Mouse (Mus musculus) adrenal gland, adult (tissue): ENCODE data around the gene Bhlhe41.
A peak's percentile ranks its signal among the peaks of the same experiment; 100 is the strongest.

Experiments used
- DNase-seq, 2 experiments: peaks; one replicate each; pipeline ENCODE4 v3.0.0; 2022 to 2023; ENCODE audit warnings: low spot score in 1 of 2; ENCODE audit not compliant: inconsistent age in 2 of 2

Bhlhe41 gene

DNA sequence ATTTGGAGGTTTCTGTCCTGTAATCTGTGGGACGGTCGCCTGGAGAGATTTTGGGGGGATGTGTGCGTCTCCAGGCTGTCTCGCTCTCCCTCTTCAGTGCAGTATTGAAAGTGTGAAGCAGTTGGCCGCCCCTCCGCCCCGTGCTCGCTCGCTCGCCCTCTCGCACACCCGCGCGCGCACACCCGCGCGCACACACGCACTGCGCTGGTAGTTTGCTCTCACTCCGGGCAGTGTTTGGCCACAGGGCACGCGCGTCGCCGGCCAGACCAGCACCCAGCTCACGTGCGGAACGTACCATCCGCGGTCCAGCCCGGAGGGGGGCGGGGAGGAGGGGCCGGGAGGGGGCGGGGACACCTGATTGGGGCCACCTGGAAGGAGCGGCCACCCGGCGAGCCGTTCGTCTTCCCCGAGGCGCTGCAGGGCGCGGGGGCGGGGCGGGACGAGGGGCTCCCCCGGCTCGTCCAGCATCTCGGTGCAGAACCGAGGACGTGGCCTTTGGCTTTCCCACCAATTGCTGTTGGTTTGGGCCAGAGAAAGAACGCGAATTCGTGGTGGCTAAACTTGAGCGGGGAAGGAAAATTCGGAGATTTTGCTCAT lies at the start of gene Bhlhe41:
Gene Bhlhe41 (minus strand): TSS at position 270 of the 597 bp plus-strand sequence.
- DNase-seq = peak; percentile 92 to 96

DNA sequence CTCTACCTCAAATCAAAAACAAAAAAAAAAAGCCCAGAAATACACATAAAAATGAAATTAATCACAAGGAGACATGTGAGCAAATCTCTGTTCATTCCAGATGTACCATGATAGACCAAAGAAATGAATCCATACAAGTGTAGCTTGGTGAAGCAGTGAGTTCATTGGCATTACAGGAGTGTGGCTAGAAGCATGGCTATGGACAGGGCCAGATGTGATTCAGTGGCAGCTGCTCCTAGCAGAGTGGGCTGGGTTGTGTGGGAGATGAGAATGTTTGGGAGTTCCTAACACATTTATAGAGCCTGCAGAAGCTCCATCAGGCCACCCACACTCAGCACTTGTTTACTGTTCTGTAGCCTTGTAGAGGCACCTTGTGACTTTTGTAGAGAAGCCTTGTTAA lies 46.9 kb upstream of the Bhlhe41 start:
- no peak for DNase-seq

DNA sequence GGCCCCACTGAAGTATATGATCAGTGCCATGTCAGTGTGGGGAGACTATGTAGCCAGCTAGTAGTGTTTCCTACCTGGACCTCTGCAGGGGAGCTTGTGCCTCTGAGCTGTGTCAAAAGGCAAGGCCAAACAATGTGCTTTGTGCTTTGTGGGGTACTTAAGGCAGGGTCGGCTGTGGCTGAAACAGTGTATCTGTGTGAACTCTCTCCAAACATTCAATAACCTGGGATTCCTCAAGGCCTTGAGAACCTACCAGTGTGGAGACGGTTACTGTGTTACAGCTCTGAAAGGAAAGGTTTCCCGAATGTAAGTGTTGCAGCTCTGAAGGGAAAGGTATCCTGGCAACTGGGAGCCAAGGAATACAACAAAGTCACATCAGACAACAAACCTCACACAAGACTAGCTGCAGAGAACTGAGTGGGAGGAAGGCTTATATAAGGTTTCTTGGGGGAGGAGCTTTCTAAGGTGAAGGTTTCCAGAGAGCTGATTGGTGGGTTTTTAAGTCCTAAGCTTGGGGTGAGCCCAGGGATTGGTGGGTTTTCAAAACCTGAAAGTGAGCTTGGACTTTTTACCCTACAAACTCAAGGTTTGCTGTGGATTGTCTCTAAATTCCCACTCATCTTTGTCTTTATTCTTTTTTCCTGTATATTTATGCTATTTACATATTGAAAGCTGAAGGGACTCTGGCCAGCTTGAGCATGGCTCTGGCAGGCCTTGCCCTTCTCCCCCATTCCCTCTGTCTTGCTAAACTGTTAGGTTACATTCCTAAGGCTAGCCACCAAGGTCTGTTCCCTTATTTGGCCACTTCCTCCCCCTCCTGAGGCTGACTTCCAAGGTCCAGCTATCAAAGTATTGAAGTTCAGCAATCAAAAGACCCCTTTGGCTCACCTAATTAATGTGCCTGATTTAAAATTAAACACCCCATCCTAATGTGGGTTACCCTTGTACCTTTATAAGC lies 45.4 kb upstream of the Bhlhe41 start:
- peak; percentile 36 to 64 for DNase-seq

DNA sequence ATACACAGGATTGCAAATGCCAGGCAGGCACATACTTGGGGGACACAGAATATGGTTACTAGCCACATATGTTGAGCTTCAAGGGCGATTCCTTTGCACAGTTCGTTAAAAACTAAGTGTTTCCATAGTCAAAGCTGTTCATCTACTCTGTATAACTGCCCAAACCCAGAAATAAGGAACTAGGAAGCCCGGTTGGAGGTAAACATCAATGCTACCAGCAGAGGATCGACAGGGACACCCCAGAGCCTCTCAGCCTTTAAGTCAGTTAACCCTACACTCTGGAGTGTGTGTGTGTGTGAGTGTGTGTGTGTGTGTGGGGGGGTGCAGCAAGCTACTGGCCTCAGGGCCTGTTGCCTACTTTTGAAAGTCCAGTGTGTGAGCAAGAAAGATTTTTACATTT lies 44.6 kb upstream of the Bhlhe41 start:
- DNase-seq = no peak

DNA sequence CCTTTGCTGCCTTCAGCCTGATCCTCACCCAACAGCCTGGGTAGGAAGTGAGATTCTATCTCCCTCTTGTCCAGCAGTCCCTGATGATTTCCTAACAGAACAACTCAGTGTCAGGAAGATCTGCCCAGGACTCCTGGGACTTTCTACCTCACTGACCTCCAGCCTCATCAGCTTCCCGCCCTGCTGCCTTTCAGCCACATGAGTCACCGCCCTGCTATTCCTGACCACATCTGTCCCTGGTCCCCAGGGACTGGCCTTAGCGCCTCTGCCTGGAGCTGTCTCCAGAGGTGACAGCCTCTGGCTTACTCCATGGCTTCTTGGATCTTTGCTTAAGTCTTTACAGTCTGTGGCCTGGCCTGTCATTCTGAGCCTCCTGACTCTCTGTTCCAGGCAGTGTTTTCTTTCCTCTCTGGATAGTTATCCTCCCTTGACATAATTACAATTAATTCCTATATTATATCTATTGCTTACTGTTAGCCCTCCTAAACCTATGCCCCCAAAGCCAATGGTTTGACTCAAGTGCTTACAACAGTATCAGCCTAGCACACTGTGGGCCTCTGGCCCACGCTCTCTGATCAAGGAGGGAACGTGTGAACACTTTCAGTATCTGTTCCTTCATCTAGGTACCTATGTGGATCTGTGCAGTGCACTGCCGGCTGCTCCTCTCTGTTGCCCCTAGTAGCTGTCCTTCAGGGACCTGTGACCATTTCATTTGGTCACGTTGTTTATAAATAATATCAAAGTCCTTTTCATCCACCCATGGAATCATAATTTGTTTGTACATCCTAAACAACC lies 40.9 kb upstream of the Bhlhe41 start:
- DNase-seq = peak; percentile 84 to 87

DNA sequence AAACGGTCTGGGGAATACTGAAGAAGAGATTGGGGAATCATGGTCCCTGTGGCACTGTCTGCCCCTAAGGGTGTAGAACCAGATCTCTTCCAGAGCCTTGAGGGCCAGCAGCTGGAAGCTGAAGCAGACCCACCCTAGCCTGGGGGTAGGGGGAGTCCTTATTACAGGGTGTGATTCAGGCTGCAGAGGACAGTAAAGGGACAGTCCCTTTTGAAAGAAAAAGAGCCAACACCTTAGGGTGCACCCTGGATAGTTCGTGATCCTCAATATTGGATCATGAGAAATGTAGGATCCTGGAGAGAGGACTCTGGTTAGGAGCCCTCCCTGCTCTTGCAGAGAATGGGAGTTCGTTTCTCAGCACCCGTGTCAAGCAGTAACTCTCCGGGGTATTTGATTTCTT lies 39.3 kb upstream of the Bhlhe41 start:
- DNase-seq = no peak

DNA sequence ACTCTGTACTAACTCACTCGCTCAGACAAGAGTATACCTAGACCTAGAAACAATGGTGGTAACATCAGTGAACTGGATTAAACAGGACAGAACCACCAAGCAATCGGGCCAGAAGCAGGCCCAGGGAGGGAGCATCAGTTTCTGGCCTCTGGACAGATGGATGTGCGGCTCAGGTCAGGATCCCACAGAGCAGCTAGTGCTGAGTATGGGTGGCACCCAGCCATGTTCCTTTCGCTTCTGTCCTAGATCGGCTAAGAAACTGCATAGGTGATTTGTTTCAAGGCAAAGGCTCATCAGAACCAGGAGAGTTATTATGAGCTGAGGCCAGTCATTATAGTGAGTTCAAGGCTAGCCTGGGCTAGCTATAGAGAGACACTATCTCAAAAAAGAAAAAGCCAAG lies 38.8 kb upstream of the Bhlhe41 start:
- no peak for DNase-seq

DNA sequence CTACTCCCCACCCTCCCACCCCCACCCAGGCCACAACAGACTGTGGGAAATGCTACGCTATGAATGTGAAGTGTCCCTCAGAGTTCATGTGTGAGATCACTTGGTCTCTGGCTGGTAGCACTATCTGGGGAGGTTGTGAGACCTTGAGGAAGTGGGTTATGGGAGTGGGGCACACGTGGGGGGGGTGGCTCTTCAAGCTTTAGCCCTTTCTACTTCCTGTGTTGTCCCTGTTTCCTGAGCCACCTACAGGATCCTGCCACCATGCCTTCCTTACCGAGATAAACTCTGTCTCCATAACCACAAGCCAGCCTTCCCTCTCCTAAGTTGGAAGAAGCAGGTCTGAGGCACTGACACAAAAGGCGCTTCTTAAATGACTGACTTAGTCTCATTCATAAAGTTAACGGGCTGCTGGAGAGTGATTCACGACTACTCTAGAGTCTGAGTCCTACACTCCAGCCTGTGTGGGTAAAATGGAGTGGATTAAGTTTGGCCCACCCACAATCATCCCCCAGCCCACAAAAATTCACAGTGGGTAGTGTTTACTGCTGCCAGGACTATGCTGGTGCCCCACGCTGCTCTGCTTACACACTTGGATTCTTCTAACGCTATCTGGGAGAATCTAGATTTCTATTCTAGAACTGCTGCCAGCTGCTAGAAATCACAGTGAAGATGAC lies 29.4 kb upstream of the Bhlhe41 start:
- no peak for DNase-seq

DNA sequence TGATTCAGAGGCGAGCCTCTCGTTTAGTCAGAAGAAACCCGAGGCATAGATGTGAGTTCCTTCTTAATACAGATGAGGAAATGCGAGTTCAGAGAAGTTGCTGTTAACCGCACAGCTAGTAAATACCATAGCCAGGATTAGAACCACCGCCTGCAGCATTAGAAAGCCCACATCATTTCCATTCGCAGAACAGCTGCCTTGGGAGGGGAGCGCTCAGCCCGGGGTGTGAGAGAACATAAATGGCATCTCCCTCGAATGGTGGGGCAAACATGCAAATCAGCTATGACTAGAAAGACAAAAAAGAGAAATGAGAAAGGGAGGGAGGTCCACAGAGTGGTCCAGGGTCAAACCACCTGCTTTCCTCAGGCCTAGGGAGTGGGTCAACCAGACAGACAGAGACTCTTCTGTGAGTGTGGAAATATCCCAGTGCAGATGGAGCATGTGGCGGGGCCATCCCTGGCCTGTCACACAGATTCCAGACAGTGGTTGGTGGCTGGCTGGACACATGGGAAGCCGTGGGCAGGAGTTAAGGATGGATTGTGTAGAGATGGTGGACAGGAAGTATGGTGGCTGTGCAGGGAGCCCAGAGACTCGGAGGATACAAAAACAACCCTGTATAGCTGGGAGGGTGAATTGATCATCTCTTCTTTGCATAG lies 28.1 kb upstream of the Bhlhe41 start:
- no peak for DNase-seq

DNA sequence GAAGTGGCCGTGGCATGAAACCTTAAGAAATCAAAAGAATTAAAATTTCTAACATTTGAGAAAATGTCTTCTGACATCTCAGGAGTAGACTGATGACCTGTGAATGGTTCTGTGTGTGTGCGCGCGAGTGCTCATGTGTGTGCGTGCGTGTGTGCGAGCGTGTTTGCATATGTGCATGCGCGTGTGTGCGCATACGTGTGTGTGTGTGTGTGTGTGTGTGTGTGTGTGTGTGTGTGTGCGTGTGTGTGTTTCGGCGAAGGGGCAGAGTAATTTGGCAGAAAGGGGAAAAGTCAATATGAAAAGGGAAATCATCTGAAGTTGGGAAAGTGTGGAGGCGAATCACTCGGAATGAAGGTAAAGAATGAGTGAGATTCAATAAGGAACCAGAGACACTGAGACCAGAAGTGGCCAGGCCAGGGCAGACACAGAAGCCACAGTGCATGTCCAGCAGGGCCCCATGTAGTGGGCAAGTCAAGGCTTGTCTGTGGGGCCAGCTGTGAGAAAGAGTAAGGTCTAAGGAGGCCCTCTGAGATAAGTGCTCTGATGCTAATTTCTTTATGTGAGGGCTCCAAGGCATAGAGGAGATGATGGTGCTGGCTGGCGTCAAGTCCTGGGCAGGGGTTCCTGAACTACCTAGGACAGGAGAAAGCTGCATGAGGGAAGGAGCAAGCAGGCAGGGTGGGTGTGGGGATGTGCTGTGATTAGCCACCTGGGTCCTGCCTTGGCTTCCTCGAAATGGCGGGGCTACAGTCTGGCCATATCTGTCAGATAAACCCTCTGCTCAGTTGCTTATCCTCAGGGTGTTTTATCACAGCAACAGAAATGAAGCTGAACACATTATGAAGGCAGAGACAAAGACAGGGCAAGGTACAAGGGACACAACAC lies 27.3 kb upstream of the Bhlhe41 start:
- DNase-seq = no peak

DNA sequence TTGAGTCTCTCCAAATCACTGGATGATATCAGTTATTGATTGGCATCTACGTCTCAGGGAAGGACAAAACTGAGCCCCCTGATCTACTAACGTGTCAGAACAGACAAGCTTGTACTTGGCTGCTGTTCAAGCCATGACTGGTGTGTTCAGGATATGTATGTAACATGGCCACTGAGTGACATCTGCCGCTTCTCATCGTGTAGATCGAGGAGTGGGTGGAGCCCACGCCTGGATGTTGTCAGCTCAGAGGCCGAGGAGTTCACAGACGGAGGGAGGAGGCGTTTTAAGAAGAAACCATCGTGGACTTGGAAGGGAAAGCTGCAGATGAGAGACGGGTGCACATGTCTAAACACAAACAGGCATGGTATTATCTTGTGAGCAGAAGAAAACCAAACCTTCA lies 26.6 kb upstream of the Bhlhe41 start:
- DNase-seq = no peak

DNA sequence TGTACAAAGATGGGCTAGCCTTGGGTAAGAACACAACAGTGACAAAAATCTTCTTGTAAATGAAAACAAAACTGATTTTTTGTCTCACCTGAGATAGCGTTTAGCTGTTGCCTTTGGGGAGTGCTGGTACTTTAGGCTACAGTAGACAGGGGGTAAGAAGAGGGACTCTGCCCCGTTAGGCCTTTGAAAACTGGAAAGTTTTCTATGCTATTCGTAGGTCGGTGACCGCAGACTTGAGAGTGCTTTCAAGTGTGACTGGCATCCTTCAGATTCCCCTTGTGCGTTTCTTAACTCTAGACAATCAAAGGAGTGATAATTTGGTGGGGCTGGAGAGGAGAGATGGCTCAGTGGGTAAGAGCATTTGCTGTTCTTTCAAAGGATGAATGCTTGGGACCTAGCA lies 22.4 kb upstream of the Bhlhe41 start:
- DNase-seq = no peak

DNA sequence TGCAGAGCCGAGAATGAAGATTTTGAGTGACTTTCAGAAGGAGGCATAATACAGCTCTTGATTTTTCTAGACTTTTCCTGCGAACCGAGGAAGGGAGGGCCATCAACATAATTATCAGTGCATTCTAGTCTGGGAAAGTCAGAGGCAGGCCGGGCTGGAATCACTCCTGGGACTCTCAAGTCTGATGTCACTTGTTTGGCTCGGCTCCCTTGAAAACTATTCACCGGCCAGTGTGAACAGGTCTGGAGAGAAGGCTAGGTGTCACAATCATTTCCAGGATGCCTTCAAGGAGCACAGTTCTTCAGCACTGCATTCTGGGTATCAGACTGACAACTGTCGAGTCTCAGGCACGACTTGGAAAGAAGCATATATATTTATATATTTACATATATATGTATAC lies 20.9 kb upstream of the Bhlhe41 start:
- no peak for DNase-seq

DNA sequence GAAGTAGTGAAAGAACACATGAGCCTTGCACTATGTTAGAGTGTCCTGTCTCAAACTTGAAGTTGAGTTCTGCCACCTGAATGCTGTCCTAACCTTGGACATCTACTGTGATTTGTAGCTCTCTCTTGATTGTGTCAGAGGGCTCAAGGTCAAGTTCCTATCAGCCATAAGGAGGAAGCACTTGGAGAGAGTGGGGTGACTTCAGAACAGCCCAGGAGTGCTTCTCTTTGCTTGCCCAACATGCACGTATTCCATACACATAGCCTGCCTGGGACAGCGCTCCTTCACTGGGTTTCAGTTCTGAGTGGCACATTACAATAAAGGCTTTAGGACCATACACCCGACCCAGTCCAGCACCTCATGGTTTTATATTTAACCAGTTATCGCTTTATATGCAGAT lies 19.7 kb upstream of the Bhlhe41 start:
- DNase-seq = no peak

DNA sequence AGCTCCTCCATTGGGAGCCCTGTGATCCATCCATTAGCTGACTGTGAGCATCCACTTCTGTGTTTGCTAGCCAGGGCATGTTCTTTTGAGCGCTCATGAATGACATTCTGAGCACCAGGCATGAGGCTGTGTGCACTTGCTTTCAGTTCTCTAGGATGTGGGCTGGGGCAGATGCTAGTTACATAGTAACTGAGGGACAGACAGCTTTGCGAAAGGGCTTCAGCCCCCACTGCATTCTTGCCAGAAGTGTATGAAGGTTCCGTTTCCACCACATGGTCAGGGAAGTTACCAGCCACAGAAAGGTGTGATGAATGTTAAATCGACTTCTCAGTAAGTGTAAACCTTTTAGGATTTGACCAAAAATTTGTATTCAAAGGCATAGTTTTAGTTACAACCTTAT lies 18.3 kb upstream of the Bhlhe41 start:
- DNase-seq = no peak

DNA sequence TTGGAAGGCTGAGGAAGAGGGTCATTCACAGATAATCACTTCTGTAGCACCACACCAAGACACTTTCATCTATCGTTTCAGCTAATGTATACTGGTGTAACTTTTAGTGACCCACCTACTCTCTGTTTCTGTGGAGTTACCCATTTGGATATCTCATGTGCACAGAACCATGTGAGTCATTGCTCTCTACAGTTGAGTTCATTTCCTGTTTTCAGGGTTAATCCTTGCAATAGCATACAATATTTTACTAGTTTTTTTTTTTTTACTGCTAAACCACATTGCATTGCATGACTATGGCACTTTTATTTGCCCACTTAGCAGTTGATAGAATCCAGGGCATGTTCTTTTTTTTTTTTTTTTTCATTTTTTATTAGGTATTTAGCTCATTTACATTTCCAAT lies 17.7 kb upstream of the Bhlhe41 start:
- no peak for DNase-seq

DNA sequence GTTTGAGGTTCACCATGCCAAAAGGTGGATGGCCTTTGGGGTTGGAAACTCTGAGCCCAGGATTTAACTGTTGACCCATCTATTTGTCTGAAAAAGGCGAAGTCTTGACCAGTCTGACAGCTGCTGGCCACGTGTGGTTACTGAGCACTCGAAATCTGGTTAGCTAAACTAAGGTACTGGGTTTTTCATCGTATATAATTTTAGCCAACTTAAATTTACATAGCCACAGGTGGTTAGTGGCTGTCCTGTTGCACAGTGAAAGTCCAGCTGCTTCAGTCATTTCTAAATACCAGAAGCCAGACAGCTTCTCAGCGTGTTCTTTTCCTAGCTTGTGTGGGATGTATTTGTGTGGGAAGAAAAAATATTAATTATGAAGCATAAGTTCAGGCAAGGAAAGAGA lies 15.3 kb upstream of the Bhlhe41 start:
- no peak for DNase-seq

DNA sequence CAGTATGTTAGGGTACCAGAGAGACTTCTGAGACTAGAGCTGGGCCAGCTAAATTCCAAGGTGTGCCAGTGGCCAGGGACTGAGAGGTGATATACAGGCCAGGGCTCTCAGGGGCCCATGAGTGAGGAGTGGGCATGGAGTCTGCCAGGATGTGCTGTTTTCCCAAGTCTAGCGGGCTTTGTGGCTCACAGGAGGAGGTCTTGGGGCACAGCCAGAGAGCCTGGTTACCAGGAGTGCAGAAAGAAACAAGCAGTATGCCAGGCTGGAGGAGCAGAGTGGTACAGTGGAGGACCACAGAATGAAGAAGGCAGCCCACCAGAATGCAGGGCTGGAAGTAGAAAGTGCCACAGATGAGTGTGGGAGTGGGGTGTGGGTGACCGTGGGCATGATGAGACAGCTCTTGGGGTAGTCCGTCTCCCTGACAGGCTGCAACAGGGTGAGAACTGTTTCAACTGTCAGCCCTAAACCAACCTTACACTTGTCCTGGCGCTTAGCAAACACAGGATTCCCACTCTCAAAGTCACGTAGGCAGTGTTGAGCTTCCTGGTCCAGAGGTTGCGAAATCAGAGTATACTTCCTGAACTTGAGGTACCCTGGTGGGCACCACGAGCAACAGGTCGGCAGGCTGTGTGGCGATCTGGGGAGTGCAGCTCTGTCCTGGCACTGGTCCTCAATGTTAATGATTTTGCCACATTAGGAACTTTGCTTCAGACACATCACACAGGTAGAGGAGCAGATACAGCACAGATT lies 11.8 kb upstream of the Bhlhe41 start:
- no peak for DNase-seq

DNA sequence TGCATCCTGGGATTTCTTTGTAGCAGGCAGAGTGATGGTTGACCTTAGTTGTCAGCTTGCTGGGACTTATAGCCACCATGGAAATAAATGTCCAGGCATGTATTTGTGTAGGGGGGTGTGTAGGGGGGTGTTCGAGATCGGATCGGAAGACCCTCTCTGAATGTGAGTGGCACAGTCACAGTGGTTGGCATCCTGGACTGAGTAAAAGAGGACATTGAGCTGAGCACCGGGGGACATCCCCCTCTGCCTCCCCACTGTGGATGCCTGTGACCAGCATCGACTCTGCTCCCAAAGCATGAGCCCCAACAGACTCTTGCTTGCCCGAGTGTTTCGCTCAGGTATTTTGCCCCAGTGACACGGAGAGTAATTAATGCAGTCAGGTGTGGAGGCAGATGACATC lies 8.0 kb upstream of the Bhlhe41 start:
- no peak for DNase-seq
